Mouse (Mus musculus): Measurements from ENCODE around the gene 2700097O09Rik.
"Not testable (repeated sequence)": the region's sequence is repeated elsewhere in the genome, so short reads cannot be mapped to it uniquely, and the experiment has no call there.

Gene 2700097O09Rik

GRCm38 (mm10) chr12:55041011-55041410 lies 38.9 kb downstream of the 2700097O09Rik start:
- DNase-seq (ENCODE audit: low read depth): peak; percentile 24

GRCm38 (mm10) chr12:55027088-55027487 lies 52.8 kb downstream of the 2700097O09Rik start:
- peak; percentile 26 for DNase-seq (ENCODE audit: low read depth)

DNA sequence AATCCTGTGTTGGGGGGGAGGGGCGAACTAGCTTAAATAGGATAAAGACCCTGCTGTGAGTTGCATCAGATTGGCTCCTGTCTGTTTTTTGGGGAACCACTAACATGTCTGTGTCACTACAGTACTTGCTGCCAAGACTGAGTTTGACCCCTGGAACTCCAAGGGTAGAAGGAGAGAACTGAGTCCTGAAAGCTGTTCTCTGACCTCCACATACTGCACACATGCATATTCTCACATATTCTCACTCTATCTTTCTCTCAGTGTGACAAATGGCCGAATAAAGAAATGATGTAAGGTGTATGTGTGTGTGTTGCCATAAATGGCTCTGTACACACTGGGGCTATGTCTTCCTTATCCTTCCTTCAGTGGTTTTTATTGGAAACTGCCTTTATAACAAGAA lies 56.6 kb downstream of the 2700097O09Rik start:
- DNase-seq (ENCODE audit: low read depth): no peak

- no peak for DNase-seq (ENCODE audit: low read depth)
Measured at GRCm38 (mm10) chr12:55019421-55019877, 60.5 kb downstream of the 2700097O09Rik start.

DNA sequence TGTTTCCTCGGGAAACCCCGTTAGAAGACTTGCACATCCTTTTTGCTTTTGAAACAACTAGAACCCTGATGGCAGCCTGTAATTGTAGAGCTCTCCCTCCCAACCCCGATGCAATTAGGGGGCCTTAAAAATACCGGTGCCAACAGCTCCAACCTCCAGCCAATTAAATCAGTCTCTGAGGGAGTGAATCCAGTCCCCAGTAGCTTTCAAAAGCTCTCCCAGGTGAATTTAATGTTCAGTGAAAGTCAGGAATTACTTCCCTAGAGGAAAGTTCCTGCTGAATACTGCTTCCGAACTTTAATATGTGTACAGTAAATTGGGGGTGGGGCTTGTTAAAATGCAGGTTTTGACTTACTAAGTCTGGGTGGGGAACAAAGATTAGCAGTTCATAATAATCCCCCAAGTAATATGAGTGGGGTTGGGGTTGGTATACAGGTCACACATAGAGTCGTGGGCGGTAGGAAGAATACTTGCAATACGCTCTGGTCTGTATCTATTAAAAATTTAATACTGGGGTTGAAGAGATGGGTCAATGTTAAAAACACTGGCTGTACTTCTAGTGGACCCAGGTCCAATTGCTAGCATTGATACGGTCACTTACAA lies 62.7 kb downstream of the 2700097O09Rik start:
- DNase-seq (ENCODE audit: low read depth): no peak

- DNase-seq (ENCODE audit: low read depth): peak; percentile 63
Measured at GRCm38 (mm10) chr12:55016339-55017118, 63.4 kb downstream of the 2700097O09Rik start.

- no peak for DNase-seq (ENCODE audit: low read depth)
Measured at GRCm38 (mm10) chr12:55015428-55015827, 64.5 kb downstream of the 2700097O09Rik start.

- no peak for DNase-seq (ENCODE audit: low read depth)
Measured at GRCm38 (mm10) chr12:55013626-55014398, 66.1 kb downstream of the 2700097O09Rik start, which contains the start of gene Baz1a. Gene Baz1a, minus strand, starts transcription at chr12:55014348.

GRCm38 (mm10) chr12:55013031-55013430 lies 66.9 kb downstream of the 2700097O09Rik start:
- no peak for DNase-seq (ENCODE audit: low read depth)

DNA sequence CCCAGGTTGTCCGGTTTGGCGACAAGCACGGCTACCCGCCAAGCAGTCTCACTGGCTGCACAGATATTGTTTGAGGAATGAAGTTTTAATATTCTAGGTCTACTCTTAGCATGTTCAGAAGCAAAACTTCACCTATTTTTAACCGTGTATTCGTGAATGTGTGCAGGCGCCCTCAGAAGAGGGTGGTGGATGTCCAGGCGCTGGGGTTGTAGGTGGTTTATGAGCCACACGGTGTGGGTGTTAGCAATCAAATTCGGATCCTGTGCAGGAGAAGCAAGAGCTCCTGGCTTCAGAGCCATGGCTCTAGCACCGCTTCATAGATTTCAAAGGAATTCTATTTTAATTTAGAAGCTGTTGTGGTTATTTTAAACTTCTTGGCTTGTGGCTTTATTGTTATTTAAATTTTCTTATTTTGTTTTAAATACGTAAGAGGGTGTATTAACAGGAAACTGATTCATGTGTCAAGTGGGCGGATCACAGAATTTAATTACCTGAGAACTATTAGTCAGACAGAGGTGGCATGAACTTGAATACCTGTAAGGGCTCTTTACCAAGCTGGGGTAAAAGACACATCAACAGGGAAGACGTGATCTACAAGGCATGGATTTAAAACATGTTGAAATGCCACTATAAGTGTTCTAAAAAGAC lies 72.4 kb downstream of the 2700097O09Rik start:
- no peak for DNase-seq (ENCODE audit: low read depth)

DNA sequence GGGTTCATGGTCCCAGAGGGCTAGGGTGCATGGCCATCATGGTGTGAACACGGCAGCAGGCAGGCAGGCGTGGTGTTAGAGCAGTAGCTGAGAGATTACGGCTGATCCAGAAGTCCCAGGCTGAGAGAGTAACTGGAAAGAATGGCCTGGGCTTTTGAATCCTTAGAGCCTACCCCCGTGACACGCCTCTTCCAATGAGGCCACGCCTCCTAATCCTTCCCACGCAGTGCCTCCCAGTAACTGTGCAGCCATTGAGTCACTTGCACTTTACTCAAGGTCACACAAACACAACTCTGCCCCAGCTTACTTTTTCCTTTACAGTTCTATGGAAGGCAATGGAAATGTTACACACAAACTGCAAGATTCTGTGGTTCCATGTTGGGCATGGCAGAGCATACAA lies 73.8 kb downstream of the 2700097O09Rik start:
- no peak for DNase-seq (ENCODE audit: low read depth)

DNA sequence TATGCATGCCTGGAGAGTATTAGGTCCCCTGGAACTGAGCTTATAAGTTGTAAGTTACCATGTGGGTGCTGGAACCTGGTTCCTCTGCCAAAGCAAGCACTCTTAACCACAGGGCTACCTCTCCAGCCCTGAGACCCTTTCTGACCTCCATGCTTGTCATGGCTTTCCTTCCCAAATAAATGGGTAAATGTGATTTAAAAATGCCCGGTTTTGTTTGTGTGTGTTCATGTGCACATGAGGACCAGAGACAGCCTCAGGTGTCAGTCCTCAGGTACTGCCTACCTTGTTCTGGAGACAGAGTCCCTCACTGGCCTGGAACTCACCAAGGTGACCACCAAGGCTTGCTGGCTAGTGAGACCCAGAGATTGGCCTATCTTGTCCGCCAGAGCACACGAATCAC lies 75.5 kb downstream of the 2700097O09Rik start:
- no peak for DNase-seq (ENCODE audit: low read depth)

- DNase-seq (ENCODE audit: low read depth): peak; percentile 62
Measured at GRCm38 (mm10) chr12:55003843-55004242, 76.1 kb downstream of the 2700097O09Rik start.

DNA sequence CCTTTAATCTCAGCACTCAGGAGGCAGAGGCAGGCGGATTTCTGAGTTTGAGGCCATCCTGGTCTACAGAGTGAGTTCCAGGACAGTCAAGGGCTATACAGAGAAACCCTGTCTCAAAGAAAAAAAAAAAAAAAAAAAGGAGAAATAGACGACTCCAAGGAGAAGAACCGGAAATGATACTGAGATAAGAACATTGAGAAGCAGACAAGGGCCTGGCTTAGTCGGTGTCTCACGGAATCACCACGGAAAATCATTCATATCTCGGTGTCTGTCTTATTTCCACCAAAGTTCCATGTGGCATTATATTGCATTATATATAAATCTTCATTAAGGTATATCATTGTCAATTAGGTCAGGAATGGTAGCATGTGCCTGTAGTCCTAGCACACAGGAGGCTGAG lies 77.4 kb downstream of the 2700097O09Rik start:
- DNase-seq (ENCODE audit: low read depth): not testable (repeated sequence)

GRCm38 (mm10) chr12:54999016-54999690 lies 80.8 kb downstream of the 2700097O09Rik start:
- DNase-seq (ENCODE audit: low read depth): peak; percentile 87

GRCm38 (mm10) chr12:54998411-54998810 lies 81.5 kb downstream of the 2700097O09Rik start:
- DNase-seq (ENCODE audit: low read depth): no peak

DNA sequence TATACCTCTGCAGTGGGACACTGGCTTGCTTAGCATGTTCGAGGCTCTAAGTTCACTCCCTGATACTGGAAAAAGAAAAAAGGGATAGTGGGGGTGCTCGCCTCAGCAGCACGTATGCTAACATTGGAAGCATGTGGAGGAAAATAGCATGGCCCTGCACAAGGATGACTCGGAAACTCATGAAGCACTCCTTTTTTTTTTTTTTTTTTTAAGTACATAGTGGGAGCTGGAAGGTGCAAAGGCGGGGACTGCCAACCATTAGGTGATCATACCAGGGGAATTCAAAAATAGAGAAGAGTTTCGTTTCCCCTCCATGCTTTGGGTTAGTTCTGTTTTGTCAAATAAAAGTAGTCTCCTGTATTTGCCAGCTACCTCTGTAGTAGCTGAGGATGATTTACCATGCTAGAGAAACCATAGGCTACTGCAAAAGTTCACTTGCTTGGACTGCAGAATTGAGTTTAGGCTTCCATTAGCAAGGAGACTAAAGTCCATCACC lies 82.9 kb downstream of the 2700097O09Rik start:
- no peak for DNase-seq (ENCODE audit: low read depth)

- DNase-seq (ENCODE audit: low read depth): no peak
Measured at GRCm38 (mm10) chr12:54995965-54996364, 83.9 kb downstream of the 2700097O09Rik start.

Data from 416B (cell line).